Mouse (Mus musculus) granulocyte monocyte progenitor cell, adult 5-6 weeks (primary cell): Measurements from ENCODE around the gene Rmi1. TPM values are rescaled to one million over a fixed set of nuclear protein-coding genes. Genes with fewer than 3 reads are reported as not detected.
"Not testable (repeated sequence)": the region's sequence is repeated elsewhere in the genome, so short reads cannot be mapped to it uniquely, and the experiment has no call there.

Experiments used
- ATAC-seq: replicated peaks from 2 replicates; pipeline ENCODE4 v1.8.0; 2016; ENCODE audit warnings: mild to moderate bottlenecking, moderate TSS enrichment, inconsistent platforms; ENCODE audit not compliant: poor library complexity, severe bottlenecking
- total RNA-seq, 2 experiments: library from RNA; stranded (forward) in 1 of 2; stranded (reverse) in 1 of 2; fragments of 200-712, 200-1000 nt in 1 of 2; fragments of >200 nt in 1 of 2; fragmentation: Nextera tagmentation in 1 of 2; gene quantifications; 2 replicates each; pipeline ENCODE4 v1.2.3; 2014 to 2017

Gene Rmi1
- total RNA-seq, 2 experiments from 2014 or later: 20.0 to 34.7 TPM

GRCm38 (mm10) chr13:58400576-58400975, 1.5 kb upstream of the Rmi1 start:
- ATAC-seq: no peak

- peak; percentile 34 for ATAC-seq
Measured at GRCm38 (mm10) chr13:58401135-58402002, 679 bp upstream of the Rmi1 start.

- ATAC-seq: no peak; the same call in 1 of the 2 replicates
Measured at GRCm38 (mm10) chr13:58402744-58403110, 679 bp downstream of the Rmi1 start.

GRCm38 (mm10) chr13:58403243-58403642, 1.2 kb downstream of the Rmi1 start, which contains the start of gene Hnrnpk:
TSS of gene Hnrnpk (minus strand) at chr13:58403343.
- not testable (repeated sequence) for ATAC-seq

GRCm38 (mm10) chr13:58411073-58411472, 9.0 kb downstream of the Rmi1 start:
- no peak for ATAC-seq

GRCm38 (mm10) chr13:58415374-58415773, 13.3 kb downstream of the Rmi1 start:
- ATAC-seq: no peak

GRCm38 (mm10) chr13:58415838-58416237, 13.8 kb downstream of the Rmi1 start:
- no peak for ATAC-seq

- no peak for ATAC-seq
Measured at GRCm38 (mm10) chr13:58418656-58419055, 16.6 kb downstream of the Rmi1 start.

- no peak for ATAC-seq
Measured at GRCm38 (mm10) chr13:58419266-58419665, 17.2 kb downstream of the Rmi1 start.

- no peak for ATAC-seq
Measured at GRCm38 (mm10) chr13:58421026-58421425, 19.0 kb downstream of the Rmi1 start.

- no peak for ATAC-seq
Measured at GRCm38 (mm10) chr13:58422242-58422641, 20.2 kb downstream of the Rmi1 start.

GRCm38 (mm10) chr13:58423061-58423660, 21.1 kb downstream of the Rmi1 start:
- no peak for ATAC-seq

- no peak for ATAC-seq
Measured at GRCm38 (mm10) chr13:58439716-58440115, 37.7 kb downstream of the Rmi1 start.

- ATAC-seq: peak; percentile 10; the same call in 1 of the 2 replicates
Measured at GRCm38 (mm10) chr13:58443326-58443725, 41.3 kb downstream of the Rmi1 start.

GRCm38 (mm10) chr13:58443787-58444186, 41.7 kb downstream of the Rmi1 start:
- ATAC-seq: peak; percentile 99

GRCm38 (mm10) chr13:58446541-58446940, 44.5 kb downstream of the Rmi1 start:
- ATAC-seq: no peak

- ATAC-seq: no peak
Measured at GRCm38 (mm10) chr13:58450459-58451182, 48.6 kb downstream of the Rmi1 start.

GRCm38 (mm10) chr13:58452246-58452645, 50.2 kb downstream of the Rmi1 start:
- no peak for ATAC-seq

GRCm38 (mm10) chr13:58452651-58453413, 50.8 kb downstream of the Rmi1 start:
- 0 out of 2 replicates have a peak, but pooled peaks have one; percentile 22 for ATAC-seq

GRCm38 (mm10) chr13:58453541-58453940, 51.5 kb downstream of the Rmi1 start:
- ATAC-seq: no peak
